Mouse (Mus musculus): Measurements from ENCODE around the gene Fgfr2.

DNA sequence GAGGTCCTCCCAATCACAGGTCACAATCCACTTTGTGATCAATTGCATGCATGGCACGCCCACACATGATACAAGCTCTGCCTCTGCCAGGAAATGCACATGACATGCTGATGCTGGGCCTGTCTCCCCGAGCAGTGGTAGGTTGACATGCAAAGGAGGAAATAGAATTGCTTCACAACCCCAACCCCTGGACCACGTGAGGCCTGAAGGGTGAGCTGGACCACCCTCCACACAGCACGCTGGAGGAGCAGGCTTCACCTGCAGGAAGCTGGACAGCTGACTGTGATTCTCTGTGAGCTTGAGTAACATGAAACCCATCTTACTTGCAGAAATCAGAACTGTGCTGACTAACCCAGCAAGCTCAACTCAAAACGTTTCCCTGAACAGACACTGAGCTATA is 638.7 kb downstream of the Fgfr2 start:
- TF ChIP-seq CTCF (IDR thresholded peaks at IDR 0.05; ENCODE audit: control insufficient read depth, insufficient read depth, insufficient replicate concordance, low read depth, low read length): no peak
- no peak for TF ChIP-seq POLR2A (IDR thresholded peaks at IDR 0.05; ENCODE audit: control insufficient read depth, low read depth, low read length)
